Mouse (Mus musculus): Measurements from ENCODE around the gene Eloa.
"Not testable (repeated sequence)": the region's sequence is repeated elsewhere in the genome, so short reads cannot be mapped to it uniquely, and the experiment has no call there.

Gene Eloa

DNA sequence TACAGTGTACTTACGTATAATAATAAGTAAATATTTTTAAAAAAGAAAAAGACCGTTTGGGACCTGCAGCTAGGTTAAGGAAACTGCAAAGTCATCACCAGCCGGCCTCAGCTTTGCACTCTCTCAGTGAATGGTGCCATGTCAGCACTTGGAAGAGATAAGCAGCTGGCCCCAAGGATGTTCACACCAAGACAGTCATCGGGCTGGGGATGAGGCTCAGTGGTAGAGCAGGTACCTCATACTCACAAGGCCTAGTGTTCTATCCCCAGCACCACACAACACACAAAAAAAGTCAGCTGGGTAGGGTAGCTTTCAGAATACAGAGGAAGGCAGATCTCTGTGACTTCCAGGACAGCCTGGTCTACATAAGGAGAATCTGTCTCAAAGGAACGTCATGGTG lies 36.4 kb downstream of the Eloa start:
- no peak for DNase-seq (ENCODE audit: extremely low spot score, low read depth, low spot score)

GRCm38 (mm10) chr4:135984556-135984955 lies 37.0 kb downstream of the Eloa start:
- no peak for DNase-seq (ENCODE audit: extremely low spot score, low read depth, low spot score)

GRCm38 (mm10) chr4:135981524-135982063 lies 40.0 kb downstream of the Eloa start:
- DNase-seq (ENCODE audit: extremely low spot score, low read depth, low spot score): no peak

DNA sequence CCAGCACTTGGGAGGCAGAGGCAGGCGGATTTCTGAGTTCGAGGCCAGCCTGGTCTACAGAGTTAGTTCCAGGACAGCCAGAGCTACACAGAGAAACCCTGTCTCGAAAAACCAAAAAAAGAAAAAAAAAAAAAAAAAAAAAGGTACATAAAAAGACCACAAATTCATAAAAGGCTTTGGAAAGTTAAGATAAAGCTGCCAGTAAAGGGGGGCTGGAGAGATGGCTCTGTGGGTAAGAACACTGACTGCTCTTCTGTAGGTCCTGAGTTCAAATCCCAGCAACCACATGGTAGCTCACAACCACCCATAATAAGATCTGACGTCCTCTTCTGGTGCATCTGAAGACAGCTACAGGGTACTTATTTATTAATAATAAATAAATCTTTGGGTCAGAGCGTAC lies 41.3 kb downstream of the Eloa start:
- DNase-seq (ENCODE audit: extremely low spot score, low read depth, low spot score): not testable (repeated sequence)

GRCm38 (mm10) chr4:135976146-135976545 lies 45.4 kb downstream of the Eloa start:
- DNase-seq (ENCODE audit: extremely low spot score, low read depth, low spot score): no peak

DNA sequence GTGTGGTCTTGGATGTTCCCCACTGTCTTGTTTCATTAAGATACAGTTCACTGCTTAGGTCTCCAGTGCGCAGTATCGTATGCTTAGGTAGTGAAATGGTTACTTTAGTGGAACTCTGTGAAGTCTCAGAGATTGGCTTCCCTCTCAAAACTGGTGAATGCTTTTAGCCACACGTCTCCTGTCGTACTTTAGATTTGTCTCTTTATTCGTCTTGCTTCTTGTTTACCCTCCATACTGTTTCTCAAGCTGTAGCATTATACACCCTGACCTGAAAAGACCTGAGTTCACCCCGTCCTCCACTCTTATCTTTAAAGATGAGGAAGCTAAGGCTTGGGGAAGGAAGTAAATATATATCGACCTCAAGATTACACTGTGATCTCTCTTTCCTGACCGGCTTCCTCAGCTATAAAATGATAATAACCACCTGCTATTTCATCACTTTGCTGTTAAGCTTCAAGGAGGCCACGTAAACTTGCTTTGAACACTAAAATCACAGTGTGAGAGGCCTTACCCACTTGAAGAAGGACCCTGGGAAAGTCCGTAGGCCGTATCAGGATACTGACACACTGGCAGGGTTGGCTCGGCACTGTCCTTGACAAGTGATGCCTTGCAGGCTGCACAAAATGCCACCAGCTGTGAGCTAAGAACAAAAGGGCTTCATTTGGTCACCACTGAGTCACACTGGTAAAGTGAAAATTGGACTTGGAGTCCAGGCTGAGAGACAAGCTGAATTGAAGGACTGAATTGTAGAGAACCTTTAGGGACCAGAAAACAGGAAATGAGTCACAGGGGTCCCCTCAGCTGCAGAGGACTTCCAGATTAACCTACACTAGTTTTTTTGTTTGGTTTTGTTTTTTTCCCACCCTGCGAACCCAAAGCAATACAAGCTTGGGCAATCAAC lies 48.4 kb downstream of the Eloa start:
- no peak for DNase-seq (ENCODE audit: extremely low spot score, low read depth, low spot score)

DNA sequence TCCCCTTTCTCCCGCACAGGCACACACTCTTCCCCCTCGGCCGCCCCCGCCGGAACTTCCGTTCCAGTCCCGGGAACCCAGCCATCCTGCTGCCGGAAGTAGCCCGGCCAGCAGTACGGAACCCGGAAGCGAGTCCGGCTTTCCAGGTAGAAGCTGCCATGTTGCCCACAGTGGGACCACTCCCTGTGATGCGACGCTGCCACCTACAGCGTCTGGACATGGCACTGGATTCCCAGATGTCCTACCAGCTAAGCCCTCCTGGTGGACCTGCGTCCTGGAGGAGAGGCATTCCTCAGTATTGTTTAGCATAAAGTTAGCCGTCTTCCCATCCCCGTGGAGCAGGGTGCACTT lies 49.0 kb downstream of the Eloa start, which contains the start of gene Lypla2:
Lypla2 (minus strand) TSS at position 71 of the 351 bp plus-strand sequence.
- no peak for DNase-seq (ENCODE audit: extremely low spot score, low read depth, low spot score)

- DNase-seq (ENCODE audit: extremely low spot score, low read depth, low spot score): no peak
These were observed 49.6 kb downstream of the Eloa start for GRCm38 (mm10) chr4:135971805-135972555.

- no peak for DNase-seq (ENCODE audit: extremely low spot score, low read depth, low spot score)
These were observed 51.0 kb downstream of the Eloa start for GRCm38 (mm10) chr4:135970585-135970984.

DNA sequence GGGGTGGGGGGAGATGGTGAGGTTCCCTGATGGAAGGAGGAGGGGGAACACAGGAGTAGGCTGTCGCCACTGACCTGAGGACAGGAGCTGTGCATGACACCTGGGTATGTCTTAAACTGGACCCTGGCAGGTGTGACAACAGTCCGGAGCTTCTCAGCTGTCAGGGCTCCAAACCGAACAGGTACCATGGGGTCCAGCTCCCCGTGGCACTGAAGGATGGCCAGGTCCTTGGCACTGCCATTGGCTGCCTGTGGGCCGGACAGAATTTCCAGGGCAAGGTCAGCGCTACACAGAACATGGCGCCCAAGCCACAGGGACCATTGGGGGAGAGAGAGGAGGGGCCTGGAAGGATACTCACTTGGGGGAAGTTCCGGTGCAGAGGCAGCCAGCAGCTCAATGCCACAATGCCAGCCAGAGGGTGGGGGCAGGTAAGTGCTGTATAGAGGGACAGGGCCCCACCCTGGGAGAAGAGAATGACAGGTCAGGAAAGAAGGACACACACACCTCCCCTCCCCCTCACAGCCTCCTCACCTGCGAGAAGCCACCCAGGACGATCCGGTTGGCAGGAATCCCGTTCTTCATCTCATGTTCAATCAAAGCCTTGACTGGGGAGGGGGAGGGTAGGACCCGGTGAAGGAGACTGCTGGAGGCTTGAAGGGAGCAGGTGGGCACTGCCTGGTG lies 52.4 kb downstream of the Eloa start:
- DNase-seq (ENCODE audit: extremely low spot score, low read depth, low spot score): no peak

- no peak for DNase-seq (ENCODE audit: extremely low spot score, low read depth, low spot score)
These were observed 53.2 kb downstream of the Eloa start for GRCm38 (mm10) chr4:135968271-135968869.

DNA sequence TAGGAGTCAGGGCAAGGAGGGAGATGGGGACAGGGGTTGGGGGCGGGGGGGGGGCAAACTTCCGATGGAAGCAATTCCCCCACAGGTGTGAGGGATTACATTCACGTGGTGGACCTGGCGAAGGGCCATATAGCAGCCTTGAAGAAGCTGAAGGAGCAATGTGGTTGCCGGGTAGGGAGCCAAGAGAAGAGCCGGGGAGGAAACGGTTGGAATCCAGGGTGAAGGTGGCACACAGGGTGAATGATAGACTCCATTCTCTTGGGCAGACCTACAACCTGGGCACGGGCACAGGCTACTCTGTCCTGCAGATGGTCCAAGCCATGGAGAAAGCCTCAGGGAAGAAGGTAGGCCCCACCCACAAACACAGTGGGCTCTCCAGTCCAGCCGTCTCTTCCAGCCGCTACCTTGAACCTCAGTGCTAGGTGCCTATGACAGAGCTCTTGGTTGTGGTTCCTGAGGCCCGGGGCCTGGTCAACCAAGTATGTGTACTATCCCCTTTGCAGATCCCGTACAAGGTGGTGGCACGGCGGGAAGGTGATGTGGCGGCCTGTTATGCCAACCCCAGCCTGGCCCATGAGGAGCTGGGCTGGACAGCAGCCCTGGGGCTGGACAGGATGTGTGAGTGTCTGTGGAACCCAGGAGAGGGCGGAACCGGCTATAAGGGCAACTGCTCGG lies 54.3 kb downstream of the Eloa start:
- no peak for DNase-seq (ENCODE audit: extremely low spot score, low read depth, low spot score)

DNA sequence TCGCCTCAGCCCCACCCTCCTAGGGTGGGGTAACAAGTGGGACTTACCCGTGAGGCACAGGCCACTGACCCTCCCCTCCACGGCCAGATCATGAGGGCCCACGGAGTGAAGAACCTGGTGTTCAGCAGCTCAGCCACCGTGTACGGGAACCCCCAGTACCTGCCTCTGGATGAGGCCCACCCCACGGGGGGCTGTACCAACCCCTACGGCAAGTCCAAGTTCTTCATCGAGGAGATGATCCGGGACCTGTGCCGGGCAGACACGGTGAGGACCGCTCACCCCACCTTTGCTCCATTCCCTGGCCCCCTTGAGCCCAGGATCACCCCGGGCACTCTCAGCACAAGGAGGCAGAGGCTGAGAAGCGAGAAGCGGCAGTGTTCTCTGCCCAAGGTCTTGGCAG lies 55.3 kb downstream of the Eloa start:
- DNase-seq (ENCODE audit: extremely low spot score, low read depth, low spot score): no peak

DNA sequence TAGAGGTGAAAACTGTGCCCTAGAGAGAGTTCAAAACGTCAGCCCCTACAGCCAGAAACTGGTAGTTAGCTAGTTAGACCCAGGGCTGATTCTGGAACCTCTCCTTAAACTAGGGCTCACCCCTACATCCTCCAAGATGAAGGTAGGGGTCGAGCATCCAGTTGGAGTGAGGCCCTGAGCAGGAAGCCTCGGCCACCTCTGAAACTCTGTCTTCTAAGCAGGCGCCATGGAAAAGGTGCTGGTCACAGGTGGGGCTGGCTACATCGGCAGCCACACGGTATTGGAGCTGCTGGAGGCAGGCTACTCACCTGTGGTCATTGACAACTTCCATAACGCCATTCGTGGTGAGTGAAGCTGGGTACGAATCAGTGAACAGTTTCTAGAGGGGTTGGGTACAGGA lies 56.5 kb downstream of the Eloa start:
- no peak for DNase-seq (ENCODE audit: extremely low spot score, low read depth, low spot score)

GRCm38 (mm10) chr4:135964426-135964825 lies 57.1 kb downstream of the Eloa start:
- DNase-seq (ENCODE audit: extremely low spot score, low read depth, low spot score): no peak

DNA sequence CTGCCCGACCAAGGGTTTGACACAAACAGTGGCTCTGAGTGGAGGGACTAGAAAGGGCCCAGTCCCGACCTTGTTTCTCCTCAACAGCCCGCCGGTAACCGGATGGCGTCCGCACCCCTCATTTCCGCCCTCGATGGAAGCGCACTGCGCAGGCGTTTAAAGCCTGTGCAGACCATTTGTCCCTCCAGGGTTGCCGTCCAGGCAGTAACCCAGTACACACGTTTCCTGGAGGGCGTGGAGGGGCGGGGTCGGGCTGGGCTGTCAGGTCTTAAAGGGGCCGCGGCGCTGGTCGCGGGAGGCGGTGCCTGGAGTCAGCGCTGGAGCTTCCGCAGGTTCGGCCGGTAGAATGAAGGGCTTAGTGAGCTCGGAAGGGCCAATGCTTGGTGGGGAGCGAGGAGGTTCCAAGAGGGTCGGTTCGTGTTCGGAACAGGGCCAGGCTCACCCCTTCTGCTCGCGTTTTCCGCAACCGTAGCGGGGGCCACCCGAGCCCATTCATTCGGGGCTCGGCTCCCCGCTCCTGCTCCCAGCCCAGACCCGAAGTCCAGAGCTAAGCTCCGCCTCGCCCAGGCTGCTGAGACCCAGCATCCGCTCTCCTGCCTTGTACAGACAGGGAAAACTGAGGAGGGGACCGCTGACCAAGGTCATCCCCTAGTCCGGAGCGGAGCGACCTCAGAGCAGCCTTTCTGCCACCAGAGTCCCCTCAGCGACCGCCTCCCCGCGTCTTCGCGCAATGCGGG lies 57.9 kb downstream of the Eloa start, which contains the start of gene Gale:
Gale (plus strand) TSS at position 271 of the 737 bp plus-strand sequence.
- DNase-seq (ENCODE audit: extremely low spot score, low read depth, low spot score): peak; percentile 94

GRCm38 (mm10) chr4:135962946-135963345 lies 58.6 kb downstream of the Eloa start:
- DNase-seq (ENCODE audit: extremely low spot score, low read depth, low spot score): no peak

- no peak for DNase-seq (ENCODE audit: extremely low spot score, low read depth, low spot score)
These were observed 59.4 kb downstream of the Eloa start for GRCm38 (mm10) chr4:135962198-135962597.

DNA sequence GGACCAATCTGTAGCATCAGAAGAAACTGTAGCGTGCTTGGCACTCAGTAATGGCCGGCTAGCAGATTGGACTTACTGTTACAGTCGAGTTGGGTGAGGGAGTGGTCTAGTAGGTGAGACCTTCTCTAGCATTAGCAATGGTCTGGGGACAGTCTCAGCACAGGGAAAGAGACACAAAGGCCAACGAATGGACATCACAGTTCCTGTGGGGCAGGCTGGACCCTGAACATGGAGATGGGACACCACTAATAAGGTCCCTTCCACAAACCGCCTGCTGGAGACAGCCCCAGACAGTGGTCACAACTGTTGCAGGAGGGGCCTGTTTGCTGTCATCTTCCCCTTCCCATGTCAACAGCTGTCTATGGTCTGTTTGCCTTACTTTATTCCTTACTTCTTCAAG lies 59.9 kb downstream of the Eloa start:
- DNase-seq (ENCODE audit: extremely low spot score, low read depth, low spot score): no peak

- no peak for DNase-seq (ENCODE audit: extremely low spot score, low read depth, low spot score)
These were observed 60.8 kb downstream of the Eloa start for GRCm38 (mm10) chr4:135960717-135961116.

Data from hindlimb bud, embryonic 11.5 days (tissue).